Mouse (Mus musculus): ENCODE measurements around the gene Ccdc38. TPM values are rescaled to one million over a fixed set of nuclear protein-coding genes. Genes with fewer than 3 reads are reported as not detected.
"Not testable (repeated sequence)": the region's sequence is repeated elsewhere in the genome, so short reads cannot be mapped to it uniquely, and the experiment has no call there.

Gene Ccdc38
- total RNA-seq, 2 experiments from 2014 or later = not detected

DNA sequence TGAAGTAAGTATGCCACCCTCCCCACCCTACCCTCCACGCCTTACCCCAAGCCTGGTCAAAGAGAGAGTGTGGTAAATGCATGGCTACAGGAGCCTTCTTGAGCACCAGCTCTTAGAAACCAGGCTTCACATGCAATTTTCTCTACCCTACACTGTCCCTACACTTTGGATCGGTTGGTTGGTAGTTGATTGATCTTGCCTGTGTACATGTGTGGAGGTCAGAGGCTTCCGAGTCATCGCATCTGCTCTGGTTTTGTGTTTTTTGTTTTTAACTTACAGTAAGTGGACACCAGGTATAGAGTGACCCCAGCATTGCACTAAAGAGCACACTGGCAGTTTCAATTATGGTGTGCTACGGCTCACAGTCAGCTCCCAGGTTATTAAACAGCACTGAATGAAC, 3.7 kb downstream of the Ccdc38 start:
- DNase-seq = no peak
- intact Hi-C loops (cut with DNase I; ENCODE audit: low total_unique reads) = loop anchor here (10.0 kb wide), 2 partner anchors 119 to 489 kb away; no protein-coding TSS in a partner anchor

- DNase-seq = no peak
- intact Hi-C loops (cut with DNase I; ENCODE audit: low total_unique reads) = loop anchor here (5.0 to 10.0 kb wide), 3 partner anchors 61 to 493 kb away; partner anchors contain the start of gene Hal
Measured at GRCm38 (mm10) chr10:93547741-93548270, 7.4 kb downstream of the Ccdc38 start.

DNA sequence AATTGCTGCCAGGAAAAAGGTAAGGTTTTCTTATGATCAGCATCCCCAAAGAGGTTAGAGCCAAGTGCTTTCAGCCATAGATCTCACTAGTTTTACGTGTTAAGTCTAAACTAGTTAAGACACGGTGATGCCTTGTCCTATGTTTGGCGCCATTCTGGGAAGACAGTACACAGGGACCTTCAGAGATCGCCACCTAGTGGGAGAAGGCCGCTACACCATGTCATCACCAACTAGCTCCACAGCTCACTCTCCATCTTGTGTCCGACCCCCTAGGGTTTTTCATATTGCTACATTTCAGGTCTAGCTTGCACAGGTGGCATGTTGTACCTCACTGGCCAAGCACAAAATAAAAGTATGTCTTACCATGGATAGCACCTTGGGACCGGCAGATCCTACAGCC, 8.6 kb downstream of the Ccdc38 start:
- DNase-seq = peak; percentile 67
- intact Hi-C loops (cut with DNase I; ENCODE audit: low total_unique reads) = loop anchor here (5.0 to 10.0 kb wide), 3 partner anchors 62 to 494 kb away; partner anchors contain the start of gene Hal

DNA sequence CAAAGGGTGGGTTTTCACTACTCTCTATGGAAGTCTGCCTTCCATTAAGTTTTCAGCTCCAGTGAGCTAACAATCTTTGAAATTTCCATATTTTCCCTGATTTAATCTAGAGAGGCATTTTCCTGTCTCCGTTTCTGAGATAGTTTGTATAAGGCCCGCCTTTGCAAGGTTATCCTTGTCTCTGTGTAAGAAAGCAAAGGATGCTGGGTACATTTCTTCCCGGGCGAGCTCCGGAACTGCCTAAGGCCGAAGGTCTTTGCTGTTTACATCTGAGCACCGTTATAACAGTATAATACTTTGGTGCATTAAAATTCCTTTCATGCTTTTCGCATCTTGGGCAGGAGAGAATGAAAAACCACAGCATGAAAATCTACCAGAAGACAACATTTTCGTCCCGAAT, 9.4 kb downstream of the Ccdc38 start:
- intact Hi-C loops (cut with DNase I; ENCODE audit: low total_unique reads) = loop anchor here (5.0 to 10.0 kb wide), 3 partner anchors 63 to 495 kb away; partner anchors contain the start of gene Hal
- DNase-seq = no peak

GRCm38 (mm10) chr10:93552596-93552995, 12.2 kb downstream of the Ccdc38 start:
- no peak for DNase-seq

DNA sequence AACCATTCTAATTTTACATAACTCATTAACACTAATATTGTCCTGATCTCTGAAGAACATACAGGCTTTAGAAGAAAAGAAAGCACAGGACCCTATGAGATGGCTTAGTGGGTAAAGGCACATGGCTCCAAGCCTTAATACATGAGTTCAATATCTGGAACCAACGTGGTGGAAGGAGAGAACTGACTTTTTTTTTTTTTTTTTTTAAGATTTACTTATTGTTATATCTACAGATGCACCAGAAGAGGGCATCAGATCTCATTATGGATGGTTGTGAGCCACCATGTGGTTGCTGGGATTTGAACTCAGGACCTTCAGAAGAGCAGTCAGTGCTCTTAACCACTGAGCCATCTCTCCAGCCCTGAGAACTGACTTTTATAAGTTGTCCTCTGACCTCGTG, 17.5 kb downstream of the Ccdc38 start:
- intact Hi-C loops (cut with DNase I; ENCODE audit: low total_unique reads) = not testable (repeated sequence)

More at GRCm38 (mm10) chr10:93552596-93552995, 12.2 kb downstream of the Ccdc38 start:
- intact Hi-C loops (cut with DNase I; ENCODE audit: low total_unique reads) = no loop called here

DNA sequence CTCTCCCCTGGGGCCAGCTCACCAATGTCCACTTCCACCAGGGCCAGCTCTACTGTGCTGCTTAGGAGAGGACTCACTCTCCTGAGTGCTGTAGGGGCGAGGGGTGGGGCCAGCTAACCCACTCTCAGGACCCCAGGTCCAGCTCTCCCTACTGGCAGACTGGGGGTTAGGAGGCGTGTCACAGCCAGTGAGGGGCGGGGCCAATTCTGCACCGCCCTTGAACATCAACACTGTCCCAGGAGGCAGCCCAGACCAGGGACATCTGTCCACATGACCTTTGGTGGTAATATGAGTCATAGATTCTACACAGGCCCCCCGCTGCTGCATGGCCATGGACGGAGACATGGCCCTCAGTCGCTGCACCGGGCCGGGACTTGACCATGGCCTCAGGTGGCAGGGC, 19.4 kb downstream of the Ccdc38 start:
- intact Hi-C loops (cut with DNase I; ENCODE audit: low total_unique reads) = no loop called here
- DNase-seq = no peak

More for the DNA sequence above, 17.5 kb downstream of the Ccdc38 start:
- not testable (repeated sequence) for DNase-seq

- intact Hi-C loops (cut with DNase I; ENCODE audit: low total_unique reads) = no loop called here
- DNase-seq = no peak
Measured at GRCm38 (mm10) chr10:93564518-93565090, 24.2 kb downstream of the Ccdc38 start.

GRCm38 (mm10) chr10:93567066-93567465, 26.6 kb downstream of the Ccdc38 start:
- DNase-seq = no peak
- intact Hi-C loops (cut with DNase I; ENCODE audit: low total_unique reads) = no loop called here

DNA sequence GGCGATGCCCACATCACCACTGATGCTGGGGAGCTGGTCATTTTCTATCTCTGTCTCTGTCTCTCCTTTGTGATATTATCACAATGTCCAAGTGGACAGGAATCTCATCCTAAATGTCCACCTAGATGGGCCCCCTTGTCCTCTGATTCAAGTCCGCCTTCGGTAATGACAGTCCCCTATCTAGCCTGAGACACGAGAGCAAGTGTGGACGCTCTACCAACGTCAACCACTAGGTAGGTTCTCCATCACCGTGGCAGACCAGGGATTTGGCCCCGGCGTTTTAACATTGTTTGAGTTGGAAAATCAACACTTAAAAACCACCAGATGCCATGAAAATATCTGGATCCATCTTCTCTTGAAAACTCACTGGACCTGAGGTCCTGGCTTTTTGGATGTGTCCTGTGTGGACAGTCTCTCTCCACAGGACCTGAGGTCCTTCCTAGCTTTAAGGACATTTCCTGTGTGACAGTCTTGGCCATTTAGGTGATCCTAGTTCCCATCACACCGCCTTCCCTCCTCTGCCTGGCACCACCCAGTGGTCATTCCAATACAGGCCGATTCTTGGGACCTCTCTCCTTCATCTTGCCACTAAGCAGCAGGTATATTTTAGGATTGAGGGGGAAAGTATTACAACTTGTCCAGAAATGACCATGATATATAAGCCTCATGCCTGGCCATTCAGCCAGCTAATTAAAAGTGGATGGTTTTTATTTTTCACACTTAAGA, 27.6 kb downstream of the Ccdc38 start:
- intact Hi-C loops (cut with DNase I; ENCODE audit: low total_unique reads) = no loop called here
- no peak for DNase-seq

GRCm38 (mm10) chr10:93568671-93569070, 28.2 kb downstream of the Ccdc38 start:
- DNase-seq = no peak
- intact Hi-C loops (cut with DNase I; ENCODE audit: low total_unique reads) = no loop called here

DNA sequence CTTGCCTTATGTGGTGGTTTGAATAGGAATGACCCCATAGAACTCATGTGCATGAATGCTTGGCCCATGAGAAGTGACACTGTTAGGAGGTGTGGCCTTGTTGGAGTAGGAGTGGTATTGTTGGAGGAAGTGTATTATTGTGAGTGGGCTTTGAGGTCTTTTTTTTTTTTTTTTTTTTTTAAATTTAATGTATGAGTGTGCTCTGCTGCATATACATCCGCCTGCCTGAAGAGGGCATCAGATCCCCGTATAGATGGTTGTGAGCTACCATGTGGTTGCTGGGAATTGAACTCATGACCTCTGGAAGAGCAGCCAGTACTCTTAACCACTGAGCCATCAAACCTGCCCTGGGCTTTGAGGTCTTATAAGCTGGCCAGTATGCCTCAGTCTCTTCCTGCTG, 31.8 kb downstream of the Ccdc38 start:
- intact Hi-C loops (cut with DNase I; ENCODE audit: low total_unique reads) = loop anchor here (10.0 kb wide), 1 partner anchor 147 kb away; no protein-coding TSS in a partner anchor
- no peak for DNase-seq

- DNase-seq = no peak
- intact Hi-C loops (cut with DNase I; ENCODE audit: low total_unique reads) = loop anchor here (5.0 to 10.0 kb wide), 2 partner anchors 93 to 150 kb away; no protein-coding TSS in a partner anchor
Measured at GRCm38 (mm10) chr10:93574966-93575365, 34.5 kb downstream of the Ccdc38 start.

- intact Hi-C loops (cut with DNase I; ENCODE audit: low total_unique reads) = loop anchor here (5.0 to 10.0 kb wide), 2 partner anchors 94 to 151 kb away; no protein-coding TSS in a partner anchor
Measured at GRCm38 (mm10) chr10:93575960-93576359, 35.5 kb downstream of the Ccdc38 start.

DNA sequence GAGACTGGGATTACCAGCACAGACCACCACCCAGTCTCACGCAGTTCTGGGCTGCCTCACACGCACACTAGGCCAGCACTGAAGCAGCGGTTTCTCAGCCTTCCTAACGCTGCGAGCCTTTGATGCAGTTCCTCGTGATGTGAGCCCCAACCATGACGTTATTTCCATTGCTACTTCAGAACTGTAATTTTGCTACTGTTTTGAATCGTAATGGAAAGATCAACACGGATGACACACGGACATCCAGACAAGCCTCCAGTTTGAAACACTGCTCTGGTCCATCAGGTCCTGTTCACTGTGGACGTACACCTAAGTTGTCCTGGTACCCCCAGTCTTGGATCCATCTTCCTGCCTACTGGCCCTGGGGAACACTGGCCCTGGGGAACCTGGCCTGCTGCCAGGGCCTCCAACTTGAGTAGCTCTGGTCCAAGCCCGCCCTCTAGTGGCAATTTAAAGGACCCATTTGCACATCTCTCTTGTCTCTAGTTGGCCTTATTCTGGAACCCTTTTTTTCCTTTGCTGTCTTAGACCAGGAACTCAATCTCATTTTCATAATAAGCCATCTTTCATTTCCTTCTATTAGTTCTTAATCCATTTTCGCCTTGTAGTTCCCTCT, 36.9 kb downstream of the Ccdc38 start:
- intact Hi-C loops (cut with DNase I; ENCODE audit: low total_unique reads) = loop anchor here (5.0 to 10.0 kb wide), 2 partner anchors 95 to 153 kb away; no protein-coding TSS in a partner anchor
- DNase-seq = peak; percentile 73

More at GRCm38 (mm10) chr10:93575960-93576359, 35.5 kb downstream of the Ccdc38 start:
- DNase-seq = no peak

GRCm38 (mm10) chr10:93588796-93589195, 48.4 kb downstream of the Ccdc38 start:
- intact Hi-C loops (cut with DNase I; ENCODE audit: low total_unique reads) = no loop called here
- no peak for DNase-seq

- DNase-seq = peak; percentile 80
- intact Hi-C loops (cut with DNase I; ENCODE audit: low total_unique reads) = no loop called here
Measured at GRCm38 (mm10) chr10:93589281-93589848, 48.9 kb downstream of the Ccdc38 start, which contains the start of gene Snrpf. Gene Snrpf, minus strand, starts transcription at chr10:93589706.

- intact Hi-C loops (cut with DNase I; ENCODE audit: low total_unique reads) = no loop called here
- no peak for DNase-seq
Measured at GRCm38 (mm10) chr10:93592456-93592855, 52.0 kb downstream of the Ccdc38 start.

DNA sequence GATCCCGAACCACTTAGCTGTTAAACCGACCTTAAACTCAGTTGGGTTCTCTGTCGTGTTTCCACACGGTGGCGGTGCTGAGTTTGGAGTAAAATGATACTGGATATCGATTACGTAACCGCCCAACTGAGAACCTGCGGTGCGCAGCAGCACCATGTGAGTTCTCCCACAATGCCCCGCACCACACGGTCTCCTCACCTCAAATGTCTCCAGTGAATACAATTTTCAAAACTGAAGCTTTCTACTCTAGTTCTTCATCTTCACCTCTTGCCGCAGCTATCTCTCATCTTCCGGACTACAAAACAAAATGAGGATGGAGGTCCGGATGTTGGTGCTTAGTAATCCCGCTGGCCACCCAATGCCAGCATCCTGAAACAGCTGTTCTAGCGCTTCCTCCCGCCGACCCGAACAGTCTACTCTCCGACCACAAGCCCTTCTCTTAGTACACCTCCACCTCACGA, 53.6 kb downstream of the Ccdc38 start:
- intact Hi-C loops (cut with DNase I; ENCODE audit: low total_unique reads) = no loop called here
- DNase-seq = peak; percentile 81
